Mouse (Mus musculus) T-helper 1 cell (primary cell): ENCODE data around the gene Myh3.

ENCODE experiments used
- in situ Hi-C: fragments of 300-600 bp; cut with MboI, MseI; formaldehyde crosslinking; loops from one replicate; pipeline ENCODE4 v1.15.1; 2025; ENCODE audit warnings: high pct_unique_total_duplicates

The Myh3 gene

GRCm38 (mm10) chr11:67078000-67078399 lies at the start of gene Myh3:
TSS of gene Myh3 (plus strand) at chr11:67078300.
- in situ Hi-C loops = no loop called here

GRCm38 (mm10) chr11:67030904-67031602 lies 47.0 kb upstream of the Myh3 start:
- in situ Hi-C loops = loop anchor here (25.0 kb wide), 1 partner anchor 1219 kb away; the partner anchor contains the start of gene Zkscan6

GRCm38 (mm10) chr11:67031603-67031915 lies 46.5 kb upstream of the Myh3 start:
- in situ Hi-C loops = loop anchor here (25.0 kb wide), 1 partner anchor 1219 kb away; the partner anchor contains the start of gene Zkscan6

- in situ Hi-C loops = loop anchor here (25.0 kb wide), 1 partner anchor 1223 kb away; the partner anchor contains the start of gene Zkscan6
These were observed 43.2 kb upstream of the Myh3 start for GRCm38 (mm10) chr11:67034775-67035485.

- in situ Hi-C loops = loop anchor here (25.0 kb wide), 1 partner anchor 1224 kb away; the partner anchor contains the start of gene Zkscan6
These were observed 41.9 kb upstream of the Myh3 start for GRCm38 (mm10) chr11:67036229-67036628.

GRCm38 (mm10) chr11:67036892-67037291 lies 41.2 kb upstream of the Myh3 start:
- in situ Hi-C loops = loop anchor here (25.0 kb wide), 1 partner anchor 1225 kb away; the partner anchor contains the start of gene Zkscan6

- in situ Hi-C loops = loop anchor here (25.0 kb wide), 1 partner anchor 1227 kb away; the partner anchor contains the start of gene Zkscan6
These were observed 38.3 kb upstream of the Myh3 start for GRCm38 (mm10) chr11:67039799-67040198.

- in situ Hi-C loops = loop anchor here (25.0 kb wide), 1 partner anchor 1228 kb away; the partner anchor contains the start of gene Zkscan6
These were observed 37.6 kb upstream of the Myh3 start for GRCm38 (mm10) chr11:67040483-67040882.

- in situ Hi-C loops = loop anchor here (25.0 kb wide), 1 partner anchor 1231 kb away; the partner anchor contains the start of gene Zkscan6
These were observed 35.1 kb upstream of the Myh3 start for GRCm38 (mm10) chr11:67043007-67043406.

- in situ Hi-C loops = loop anchor here (25.0 kb wide), 1 partner anchor 1233 kb away; the partner anchor contains the start of gene Zkscan6
These were observed 33.1 kb upstream of the Myh3 start for GRCm38 (mm10) chr11:67044959-67045358.

- in situ Hi-C loops = loop anchor here (25.0 kb wide), 1 partner anchor 1235 kb away; the partner anchor contains the start of gene Zkscan6
These were observed 30.9 kb upstream of the Myh3 start for GRCm38 (mm10) chr11:67047199-67047598.

GRCm38 (mm10) chr11:67048496-67048895 lies 29.6 kb upstream of the Myh3 start:
- in situ Hi-C loops = loop anchor here (25.0 kb wide), 1 partner anchor 1236 kb away; the partner anchor contains the start of gene Zkscan6

GRCm38 (mm10) chr11:67049256-67049655 lies 28.8 kb upstream of the Myh3 start:
- in situ Hi-C loops = loop anchor here (25.0 kb wide), 1 partner anchor 1237 kb away; the partner anchor contains the start of gene Zkscan6

- in situ Hi-C loops = no loop called here
These were observed 26.3 kb upstream of the Myh3 start for GRCm38 (mm10) chr11:67051676-67052320.

GRCm38 (mm10) chr11:67052321-67052952 lies 25.7 kb upstream of the Myh3 start, which contains the start of the genes Adprm and Sco1:
TSS of gene Adprm (minus strand) at chr11:67052594.
TSS of gene Sco1 (plus strand) at chr11:67052670.
- in situ Hi-C loops = no loop called here

- in situ Hi-C loops = no loop called here
These were observed 23.2 kb upstream of the Myh3 start for GRCm38 (mm10) chr11:67054754-67055365.

- in situ Hi-C loops = no loop called here
These were observed 16.8 kb upstream of the Myh3 start for GRCm38 (mm10) chr11:67061311-67061710.

- in situ Hi-C loops = no loop called here
These were observed 15.4 kb upstream of the Myh3 start for GRCm38 (mm10) chr11:67062726-67063125.

GRCm38 (mm10) chr11:67067741-67068140 lies 10.4 kb upstream of the Myh3 start:
- in situ Hi-C loops = no loop called here

- in situ Hi-C loops = no loop called here
These were observed 5.4 kb upstream of the Myh3 start for GRCm38 (mm10) chr11:67072615-67073130.
